Mouse (Mus musculus): ENCODE data around the gene Pnrc2. TPM values are rescaled to one million over a fixed set of nuclear protein-coding genes. Genes with fewer than 3 reads are reported as not detected.

The Pnrc2 gene
- total and polyA plus RNA-seq, 3 experiments: 48.0 to 76.3 (median 49.8) TPM

- H3K4me1 ChIP-seq (ENCODE audit: control insufficient read depth in 1 of 2, insufficient read depth in 2 of 2, low read length in 2 of 2): peaks cover 12 to 41% of the 10 kb centered on the region in 2 experiments
- no peak overlapping the region for H3K27ac ChIP-seq (ENCODE audit: control insufficient read depth, low read depth, low read length)
- no peak overlapping the region for H3K9ac ChIP-seq (ENCODE audit: control insufficient read depth, low read depth, low read length, poor library complexity, severe bottlenecking)
- H3K36me3 ChIP-seq (ENCODE audit: control insufficient read depth in 1 of 2, insufficient read depth in 2 of 2, low read length in 2 of 2): peaks cover 8 to 38% of the 10 kb centered on the region in 2 experiments
- TF ChIP-seq GABPA (IDR thresholded peaks at IDR 0.05; ENCODE audit: low read depth, low read length): no peak
- no peak for TF ChIP-seq USF2 (IDR thresholded peaks at IDR 0.05; ENCODE audit: borderline replicate concordance in 1 of 2, insufficient read depth in 1 of 2, low read depth in 1 of 2, low read length in 2 of 2)
- TF ChIP-seq MAFK (IDR thresholded peaks at IDR 0.05; ENCODE audit: borderline replicate concordance, low read depth, low read length): no peak
- TF ChIP-seq MXI1 (IDR thresholded peaks at IDR 0.05; ENCODE audit: low read depth, low read length): no peak
- no peak for TF ChIP-seq POLR2AphosphoS2 (IDR thresholded peaks at IDR 0.05; ENCODE audit: low read length)
- no peak for TF ChIP-seq TCF12 (IDR thresholded peaks at IDR 0.05; ENCODE audit: low read depth, low read length)
- no peaks in the 10 kb centered on the region for H3K27me3 ChIP-seq (ENCODE audit: control insufficient read depth in 1 of 2, insufficient read depth in 2 of 2, low read length in 2 of 2)
- H3K79me2 ChIP-seq (ENCODE audit: control insufficient read depth, insufficient read depth, low read length, poor library complexity): peaks cover 27% of the 10 kb centered on the region
- no peak for DNase-seq (ENCODE audit: low read depth, low spot score)
- H3K9me3 ChIP-seq (replicated peaks; ENCODE audit: insufficient read depth, low read length): no peaks in the 10 kb centered on the region
- H3K4me3 ChIP-seq (ENCODE audit: control insufficient read depth in 1 of 2, insufficient read depth in 1 of 2, low read depth in 2 of 2, low read length in 2 of 2): no peak overlapping the region
Observed at GRCm38 (mm10) chr4:135853987-135854546, 19.6 kb downstream of the Pnrc2 start.

DNA sequence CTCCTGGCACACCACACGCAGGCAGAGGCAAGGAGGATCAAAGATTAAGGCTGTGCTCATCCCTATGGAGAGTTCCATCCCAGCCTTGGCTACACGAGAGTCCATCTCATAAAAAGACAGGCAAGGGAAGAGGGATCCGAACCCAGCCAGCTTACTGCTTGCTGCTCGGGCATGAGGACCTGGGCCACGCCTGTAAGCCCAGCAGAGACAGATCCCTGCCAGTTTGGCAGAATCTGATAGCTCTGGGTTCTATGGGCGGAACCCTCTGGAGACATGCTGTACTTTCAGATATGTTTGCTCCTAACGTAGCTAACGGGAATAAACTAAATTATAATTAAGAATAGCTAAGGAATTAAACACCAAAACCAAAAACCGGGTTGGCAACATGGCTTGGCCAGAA lies 21.7 kb downstream of the Pnrc2 start:
- Histone ChIP-seq H3K79me2 (ENCODE audit: control insufficient read depth, insufficient read depth, low read length, poor library complexity) (peaks cover 10% of the 10 kb centered on the region), H3K9ac (ENCODE audit: control insufficient read depth, low read depth, low read length, poor library complexity, severe bottlenecking) (peak overlapping the region; percentile 24), H3K27me3 (ENCODE audit: control insufficient read depth in 1 of 2, insufficient read depth in 2 of 2, low read length in 2 of 2) (no peaks in the 10 kb centered on the region), H3K27ac (ENCODE audit: control insufficient read depth, low read depth, low read length) (peak overlapping the region; percentile 48; the same call in 1 of the 2 replicates), H3K9me3 (replicated peaks; ENCODE audit: insufficient read depth, low read length) (no peaks in the 10 kb centered on the region), H3K36me3 (ENCODE audit: control insufficient read depth in 1 of 2, insufficient read depth in 2 of 2, low read length in 2 of 2) (peaks cover 0 to 22% of the 10 kb centered on the region in 2 experiments; a peak in 2 of 4 replicates), H3K4me1 (ENCODE audit: control insufficient read depth in 1 of 2, insufficient read depth in 2 of 2, low read length in 2 of 2) (peaks cover 11 to 32% of the 10 kb centered on the region in 2 experiments), H3K4me3 (ENCODE audit: control insufficient read depth in 1 of 2, insufficient read depth in 1 of 2, low read depth in 2 of 2, low read length in 2 of 2) (no peak overlapping the region)
- TF ChIP-seq EP300 (IDR thresholded peaks at IDR 0.05; ENCODE audit: low read depth in 1 of 2, low read length in 2 of 2): peak in 1 of 2 experiments; percentile 65; a peak in 2 of 4 replicates
- no peak for TF ChIP-seq MAZ (IDR thresholded peaks at IDR 0.05; ENCODE audit: low read depth, low read length)
- TF ChIP-seq POLR2A (IDR thresholded peaks at IDR 0.05; ENCODE audit: control insufficient read depth in 1 of 2, insufficient read depth in 1 of 2, low read depth in 1 of 2, low read length in 2 of 2, poor library complexity in 1 of 2): no peak
- no peak for TF ChIP-seq MEF2A (IDR thresholded peaks at IDR 0.05; ENCODE audit: extremely low read depth, insufficient replicate concordance, low read depth, low read length, poor library complexity, severe bottlenecking)
- TF ChIP-seq ZKSCAN1 (IDR thresholded peaks at IDR 0.05; ENCODE audit: low read depth, low read length): no peak
- TF ChIP-seq CHD2 (IDR thresholded peaks at IDR 0.05; ENCODE audit: low read length): no peak
- no peak for TF ChIP-seq MYC (IDR thresholded peaks at IDR 0.05; ENCODE audit: low read depth, low read length)
- peak; percentile 41; the same call in 1 of the 2 replicates for TF ChIP-seq TBP (IDR thresholded peaks at IDR 0.05; ENCODE audit: low read depth, low read length)
- TF ChIP-seq HCFC1 (IDR thresholded peaks at IDR 0.05; ENCODE audit: low read depth, low read length): no peak
- no peak for TF ChIP-seq ZMIZ1 (IDR thresholded peaks at IDR 0.05; ENCODE audit: low read depth, low read length)
- 0 out of 2 replicates have a peak, but pooled peaks have one; percentile 17 for TF ChIP-seq ETS1 (IDR thresholded peaks at IDR 0.05; ENCODE audit: low read depth, low read length)
- TF ChIP-seq SIN3A (IDR thresholded peaks at IDR 0.05; ENCODE audit: low read length): no peak
- no peak; the same call in 1 of the 2 replicates for TF ChIP-seq MAX (IDR thresholded peaks at IDR 0.05; ENCODE audit: low read length)
- no peak for TF ChIP-seq JUND (IDR thresholded peaks at IDR 0.05; ENCODE audit: low read depth, low read length)
- peak; percentile 67 for TF ChIP-seq TCF12 (IDR thresholded peaks at IDR 0.05; ENCODE audit: low read depth, low read length)
- no peak for TF ChIP-seq KAT2A (conservative IDR thresholded peaks at IDR 0.05; ENCODE audit: low read depth, low read length)
- TF ChIP-seq TAL1 (IDR thresholded peaks at IDR 0.05; ENCODE audit: low read length): no peak
- DNase-seq (ENCODE audit: low read depth, low spot score): peak; percentile 64

All from MEL (cell line).